Mouse (Mus musculus) CD4-positive naive resting alpha-beta T cell, adult 57 days (primary cell): ENCODE measurements around the gene Gm9972. TPM values are rescaled to one million over a fixed set of nuclear protein-coding genes. Genes with fewer than 3 reads are reported as not detected.

ENCODE experiments used
- total RNA-seq: library from RNA; stranded (reverse); gene quantifications from one replicate; pipeline ENCODE4 v1.2.4, GENCODE M21; 2023

Gm9972 gene
- not detected for total RNA-seq

DNA sequence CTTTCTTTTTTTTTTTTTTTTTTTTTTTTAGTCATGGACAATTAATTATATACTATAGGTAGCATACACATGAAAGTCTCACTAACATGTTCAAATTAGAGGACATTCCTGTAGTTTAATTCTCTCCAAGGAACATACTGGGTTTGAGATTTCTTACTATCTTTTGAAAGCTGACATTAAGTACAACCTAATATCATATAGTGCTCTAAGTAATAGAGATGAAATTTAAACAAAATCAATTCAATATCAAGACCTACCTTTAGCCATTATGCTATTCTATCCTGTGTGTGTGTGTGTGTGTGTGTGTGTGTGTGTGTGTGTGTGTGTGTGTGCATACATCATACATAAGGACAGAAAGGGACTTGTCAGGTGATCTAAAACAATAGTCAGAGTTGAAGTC lies at the start of gene Gm9972:
TSS of gene Gm9972 (plus strand) at position 301 of the 400 bp plus-strand sequence.

Other genes starting within 250 kb of the Gm9972 start
- not detected for gene Atp10b, start 114.1 kb downstream of the Gm9972 start, total RNA-seq